Mouse (Mus musculus): ENCODE results near the gene Trim5. TPM values are rescaled to one million over a fixed set of nuclear protein-coding genes. Genes with fewer than 3 reads are reported as not detected.
A peak's percentile ranks its signal among the peaks of the same experiment; 100 is the strongest.
"Not testable (repeated sequence)": the region's sequence is repeated elsewhere in the genome, so short reads cannot be mapped to it uniquely, and the experiment has no call there.

Trim5 gene
- under 1 TPM; 0.37 to 0.63 TPM for total RNA-seq (2021)
- long read RNA-seq, experiment 1, partial matches to known transcripts = 0 of 1 reads
- long read RNA-seq, experiment 1, other reads (novel, unspliced or antisense) = 1 of 1 reads
- long read RNA-seq, experiment 2, partial matches to known transcripts = 0 of 1 reads
- long read RNA-seq, experiment 2, other reads (novel, unspliced or antisense) = 0 of 1 reads

- not testable (repeated sequence) for DNase-seq (ENCODE audit: low spot score in 2 of 2)
These were observed at the start of gene Trim5 for GRCm38 (mm10) chr7:104287576-104288443. Gene Trim5, minus strand, starts transcription at chr7:104288094.

- DNase-seq (ENCODE audit: low spot score in 2 of 2) = not testable (repeated sequence)
These were observed 47.7 kb upstream of the Trim5 start for GRCm38 (mm10) chr7:104335547-104335946.

DNA sequence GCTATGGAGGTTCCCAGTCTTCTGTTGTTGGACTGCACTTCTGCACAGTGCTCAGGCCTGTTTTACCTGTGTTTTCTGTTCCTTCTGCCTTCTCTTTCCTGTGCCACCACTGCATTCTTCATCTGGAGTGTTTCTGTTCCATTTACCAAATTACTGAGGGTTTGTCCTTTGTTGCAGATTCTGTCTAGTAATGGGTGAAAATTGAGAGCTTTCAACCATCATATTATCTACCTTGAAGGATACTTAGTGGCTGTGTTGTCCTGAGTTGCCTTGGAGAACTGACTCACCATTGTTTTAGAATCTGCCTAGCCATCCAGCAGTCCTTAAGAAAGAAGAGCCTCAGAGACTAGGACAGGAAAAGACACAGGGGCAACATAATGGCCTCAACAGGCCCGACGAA is 41.3 kb upstream of the Trim5 start, which contains the start of gene Trim34b:
Gene Trim34b, plus strand, starts transcription at position 301 of the 400 bp plus-strand sequence.
- not testable (repeated sequence) for DNase-seq (ENCODE audit: low spot score in 2 of 2)

GRCm38 (mm10) chr7:104322028-104322427 is 34.1 kb upstream of the Trim5 start:
- DNase-seq (ENCODE audit: low spot score in 2 of 2) = no peak

DNA sequence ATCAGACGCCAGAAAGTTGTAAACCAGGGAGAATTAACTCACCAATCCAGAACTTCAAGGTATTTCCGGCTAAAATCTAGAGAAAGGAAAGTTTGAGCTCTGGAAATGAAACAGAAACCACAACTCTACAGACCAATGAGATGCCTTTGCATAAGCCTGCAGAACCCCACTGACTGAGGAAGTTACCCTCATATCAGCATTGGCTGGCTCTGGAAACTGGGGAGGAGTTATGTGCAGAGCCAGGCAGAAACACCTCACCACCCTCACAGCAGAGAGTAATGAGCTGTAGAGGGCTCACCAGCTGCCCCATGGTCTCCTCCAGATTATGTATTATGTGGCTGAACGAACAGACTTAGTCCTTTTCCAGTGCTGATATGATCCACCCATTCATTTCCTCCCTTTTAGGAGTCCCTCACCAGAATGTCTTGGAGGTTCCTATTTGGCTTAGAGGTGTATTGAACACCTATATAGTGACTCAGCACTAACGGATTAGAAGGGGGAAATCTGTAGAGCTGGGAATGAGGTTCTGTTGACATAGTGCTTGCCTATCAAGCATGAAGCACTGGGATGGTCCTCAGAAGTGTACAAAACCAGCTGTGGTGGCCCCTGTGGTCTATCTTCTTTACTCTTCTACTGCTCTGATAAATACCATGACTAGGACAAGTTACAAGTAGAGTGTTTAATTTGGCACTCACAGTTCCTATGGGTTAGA is 27.6 kb upstream of the Trim5 start, which contains the start of gene Trim12a:
Gene Trim12a, minus strand, starts transcription at position 98 of the 712 bp plus-strand sequence.
- not testable (repeated sequence) for DNase-seq (ENCODE audit: low spot score in 2 of 2)

DNA sequence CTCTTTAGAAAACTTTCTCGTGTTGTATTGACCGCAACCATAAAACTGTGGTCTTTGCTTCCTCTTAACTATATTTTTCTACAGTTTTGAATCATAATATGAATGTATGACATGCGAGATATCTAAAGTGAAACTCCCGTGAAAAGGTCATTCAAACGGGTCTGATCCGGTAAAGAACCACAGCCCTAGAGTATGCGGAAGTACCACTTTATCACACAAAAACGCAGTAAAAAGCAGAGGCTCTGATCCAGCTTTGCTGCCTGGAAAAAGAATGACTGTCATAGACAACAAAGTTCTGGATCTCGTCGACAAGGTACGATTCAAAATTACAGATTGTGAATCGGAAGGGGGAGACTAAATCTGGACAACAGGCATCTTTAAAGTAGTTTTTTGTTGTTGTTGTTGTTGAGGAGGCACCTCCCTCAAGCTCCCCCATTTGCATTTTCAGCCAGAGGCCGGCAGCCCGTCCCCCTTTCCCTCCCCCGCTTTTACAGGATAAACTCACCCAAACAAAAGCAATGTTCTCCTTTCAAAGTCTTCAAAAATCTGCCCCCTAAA is 27.0 kb upstream of the Trim5 start:
- DNase-seq (ENCODE audit: low spot score in 2 of 2) = no peak

DNA sequence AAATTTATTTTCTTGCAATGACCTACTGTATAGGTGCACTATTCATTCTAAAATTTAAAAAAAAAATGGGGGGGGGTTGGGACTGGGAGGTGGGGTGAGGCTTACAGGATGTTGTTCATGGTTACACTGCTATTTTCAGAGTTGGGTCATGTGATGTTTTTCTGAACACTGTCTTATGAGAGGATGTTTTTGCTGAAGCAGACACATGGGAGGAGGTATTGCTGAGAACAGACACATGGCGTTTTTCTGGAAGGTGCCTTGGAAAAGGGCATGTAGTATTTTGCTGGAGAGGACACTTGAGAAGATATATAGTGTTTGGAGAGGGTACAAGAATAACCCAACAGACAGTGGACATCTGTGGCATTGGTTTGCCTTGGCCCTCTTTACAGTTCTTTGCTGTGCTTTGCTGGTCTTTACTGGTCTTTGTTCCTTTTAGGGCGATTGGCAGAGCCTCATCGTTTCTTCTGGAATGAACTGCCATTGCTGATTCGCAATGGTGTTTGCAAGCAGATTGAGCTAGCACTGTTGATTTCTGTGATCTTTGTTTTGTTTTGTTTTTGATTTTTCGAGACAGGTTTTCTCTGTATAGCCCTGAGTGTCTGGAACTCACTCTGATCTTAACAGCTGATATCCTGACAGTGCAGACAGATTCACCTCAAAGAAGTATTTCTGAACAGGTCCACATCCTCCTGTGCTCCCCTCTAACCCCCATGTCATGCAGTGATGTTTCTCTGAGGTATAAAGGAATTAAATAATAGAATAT is 3.9 kb upstream of the Trim5 start:
- no peak for DNase-seq (ENCODE audit: low spot score in 2 of 2)

DNA sequence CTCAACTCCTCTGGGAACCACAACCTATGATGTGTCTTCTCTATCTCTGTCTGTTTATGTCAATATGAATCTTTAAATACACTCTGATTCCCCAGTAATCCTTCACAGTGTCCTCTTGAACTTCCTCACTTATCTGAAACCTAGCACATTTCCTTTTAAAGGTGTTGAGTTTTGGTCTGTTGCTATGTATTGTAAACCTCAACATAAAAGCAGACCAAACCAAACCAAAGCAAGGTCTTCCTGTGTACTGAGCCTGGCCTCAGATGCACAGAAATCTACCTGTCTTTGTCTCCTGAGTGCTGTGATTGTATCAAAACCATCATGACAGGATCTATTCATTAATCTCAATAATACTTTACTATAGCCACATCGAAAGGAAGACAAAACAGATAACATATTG is 2.7 kb upstream of the Trim5 start:
- no peak for DNase-seq (ENCODE audit: low spot score in 2 of 2)

DNA sequence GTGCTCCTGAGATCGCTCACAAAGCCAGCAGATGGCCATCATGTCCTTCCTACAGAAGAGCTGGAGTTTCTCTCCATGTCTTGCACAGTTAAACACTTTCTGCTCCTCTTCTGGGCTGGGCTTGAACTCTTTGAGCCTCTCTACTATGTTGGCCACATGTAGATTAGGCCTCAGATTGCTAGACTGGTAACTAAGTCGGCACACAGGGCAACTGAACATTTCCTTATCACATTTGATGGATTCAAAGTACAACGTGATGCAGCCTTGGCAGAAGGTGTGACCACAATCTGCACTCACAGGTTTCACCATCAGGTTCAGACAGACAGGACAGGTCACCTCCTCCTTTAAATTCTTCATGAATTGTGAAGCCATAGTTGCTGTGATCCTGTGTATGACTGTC is 8.5 kb downstream of the Trim5 start:
- not testable (repeated sequence) for DNase-seq (ENCODE audit: low spot score in 2 of 2)

GRCm38 (mm10) chr7:104265335-104265734 is 22.6 kb downstream of the Trim5 start:
- not testable (repeated sequence) for DNase-seq (ENCODE audit: low spot score in 2 of 2)

DNA sequence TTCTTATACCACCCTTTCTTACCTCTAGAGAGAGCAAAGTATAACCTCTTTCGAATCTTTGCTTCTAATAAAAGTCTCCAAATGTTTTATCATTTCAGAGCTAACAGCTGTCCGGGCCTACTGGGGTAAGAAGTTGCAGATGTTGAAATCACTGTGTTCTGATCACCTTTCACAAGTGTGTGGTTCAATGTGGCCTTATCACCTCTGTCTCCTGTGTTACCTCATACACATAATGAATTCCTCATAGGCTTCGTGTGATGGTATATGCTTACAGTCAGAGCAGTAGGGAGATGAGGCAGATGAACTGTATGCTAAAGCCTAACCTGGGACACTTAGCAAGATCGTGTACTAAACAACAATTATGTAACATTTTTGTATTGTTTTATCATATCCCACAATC is 27.5 kb downstream of the Trim5 start:
- DNase-seq (ENCODE audit: low spot score in 2 of 2) = not testable (repeated sequence)

GRCm38 (mm10) chr7:104244287-104245181 is 43.4 kb downstream of the Trim5 start, which contains the start of gene Trim34a:
Gene Trim34a, plus strand, starts transcription at chr7:104244457.
- peak in 1 of 2 experiments; percentile 3 for DNase-seq (ENCODE audit: low spot score in 2 of 2)

- DNase-seq (ENCODE audit: low spot score in 2 of 2) = no peak
These were observed 44.3 kb downstream of the Trim5 start for GRCm38 (mm10) chr7:104243616-104244015.

DNA sequence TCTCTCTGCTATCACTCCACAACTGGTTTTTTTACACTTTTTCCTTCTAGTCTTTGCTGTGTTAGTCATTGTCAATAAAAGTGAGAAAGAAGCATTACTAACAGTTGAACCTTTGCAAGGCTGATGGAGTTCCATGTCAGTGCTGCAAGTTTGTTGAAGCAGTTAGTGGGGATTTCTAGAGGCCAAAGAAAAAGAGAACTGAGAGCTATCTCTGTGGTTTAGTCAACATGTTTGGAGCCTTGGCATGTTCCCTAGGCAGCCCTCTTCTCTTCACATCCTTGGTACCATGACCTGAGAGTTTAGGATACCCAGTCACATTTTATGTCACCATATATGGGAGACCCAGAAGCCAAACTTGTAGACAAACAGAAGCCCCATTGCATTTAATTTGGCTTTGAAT is 47.0 kb downstream of the Trim5 start:
- no peak for DNase-seq (ENCODE audit: low spot score in 2 of 2)

- no peak for DNase-seq (ENCODE audit: low spot score in 2 of 2)
These were observed 56.7 kb downstream of the Trim5 start for GRCm38 (mm10) chr7:104231203-104231602.

GRCm38 (mm10) chr7:104218701-104219569 is 69.0 kb downstream of the Trim5 start, which contains the start of gene Trim6:
Gene Trim6, plus strand, starts transcription at chr7:104218793.
- no peak for DNase-seq (ENCODE audit: low spot score in 2 of 2)

DNA sequence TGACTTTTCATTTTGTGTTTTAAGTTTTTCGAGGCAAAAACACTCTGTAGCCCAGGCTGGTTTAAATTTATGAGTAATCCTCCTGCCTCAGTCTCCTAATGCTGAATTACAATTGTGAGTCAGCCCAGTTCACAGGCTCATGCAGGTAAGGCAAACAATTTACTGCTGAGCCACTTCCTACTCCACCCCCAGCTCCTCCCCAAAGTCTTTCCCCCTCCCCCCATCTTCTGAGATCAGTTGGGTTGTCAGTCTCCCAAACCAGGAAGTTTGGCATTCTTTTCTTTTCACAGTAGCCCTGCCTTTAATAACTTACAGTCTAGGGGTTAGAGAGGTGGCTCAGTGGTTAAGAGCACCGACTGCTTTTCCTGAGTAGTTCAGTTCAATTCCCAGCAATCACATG is 70.0 kb downstream of the Trim5 start:
- DNase-seq (ENCODE audit: low spot score in 2 of 2) = no peak

GRCm38 (mm10) chr7:104216011-104216535 is 71.8 kb downstream of the Trim5 start:
- no peak for DNase-seq (ENCODE audit: low spot score in 2 of 2)
